Mouse (Mus musculus) G1E (cell line): ENCODE data around the gene Ercc4. TPM values are rescaled to one million over a fixed set of nuclear protein-coding genes. Genes with fewer than 3 reads are reported as not detected.

Source experiments
- ATAC-seq: 2 replicates; pipeline ENCODE4 v1.8.0; 2016; ENCODE audit warnings: mild to moderate bottlenecking; ENCODE audit not compliant: insufficient number of reproducible peaks, poor library complexity, low FRiP score, severe bottlenecking; ENCODE audit errors: extremely low read depth
- DNase-seq: peaks from one replicate; pipeline ENCODE4 v3.0.0; 2012; ENCODE audit warnings: low spot score
- H3K27me3 ChIP-seq: 2 replicates; pipeline ENCODE4 v1.6.1; 2012; ENCODE audit warnings: mild to moderate bottlenecking, low read length, inconsistent platforms; ENCODE audit not compliant: insufficient read depth
- H3K36me3 ChIP-seq: replicated peaks from 2 replicates; pipeline ENCODE3; 2012; ENCODE audit warnings: mild to moderate bottlenecking, inconsistent platforms
- H3K4me1 ChIP-seq: 2 replicates; pipeline ENCODE4 v1.6.1; 2012; ENCODE audit warnings: low read depth, low read length, inconsistent platforms, mixed read lengths; ENCODE audit not compliant: insufficient read depth
- H3K4me3 ChIP-seq: 2 replicates; pipeline ENCODE4 v1.5.1; 2012; ENCODE audit warnings: low read depth, mild to moderate bottlenecking, inconsistent platforms, low read length, moderate library complexity, mixed read lengths
- H3K9me3 ChIP-seq: replicated peaks from 2 replicates; pipeline ENCODE4 v1.6.1; 2012; ENCODE audit warnings: inconsistent platforms
- CTCF ChIP-seq: IDR thresholded peaks from 2 replicates; pipeline ENCODE4 v1.5.1; 2012; ENCODE audit warnings: low read depth, low read length, inconsistent platforms, mixed read lengths
- GATA1 ChIP-seq: IDR thresholded peaks from 2 replicates; pipeline ENCODE4 v1.6.1; 2012; ENCODE audit warnings: borderline replicate concordance, low read length, inconsistent platforms, mixed read lengths
- GATA2 ChIP-seq: IDR thresholded peaks from 2 replicates; pipeline ENCODE4 v1.6.1; 2012; ENCODE audit warnings: low read depth, low read length, inconsistent platforms, borderline replicate concordance
- POLR2AphosphoS5 ChIP-seq: IDR thresholded peaks from 2 replicates; pipeline ENCODE4 v1.6.1; 2012; ENCODE audit warnings: low read depth, low read length, inconsistent platforms; ENCODE audit not compliant: insufficient replicate concordance
- TAL1 ChIP-seq: conservative IDR thresholded peaks from 2 replicates; pipeline ENCODE4 v1.6.1; 2012; ENCODE audit warnings: low read depth, low read length, inconsistent platforms, mixed read lengths
- polyA plus RNA-seq: library from polyadenylated mRNA; stranded (reverse); fragments of >175 nt; gene quantifications from 2 replicates; pipeline ENCODE4 v1.2.3, GENCODE M21; 2012
- total RNA-seq, 2 experiments: library from RNA; stranded (forward) in 1 of 2; stranded (reverse) in 1 of 2; fragments of 200-1000 nt in 1 of 2; fragments of >200 nt in 1 of 2; fragmentation: Nextera tagmentation in 1 of 2; gene quantifications; 2 replicates each; pipeline ENCODE4 v1.2.3; 2014 to 2017

Ercc4 gene
- total and polyA plus RNA-seq, 3 experiments = 7.8 to 35.9 (median 15.2) TPM

DNA sequence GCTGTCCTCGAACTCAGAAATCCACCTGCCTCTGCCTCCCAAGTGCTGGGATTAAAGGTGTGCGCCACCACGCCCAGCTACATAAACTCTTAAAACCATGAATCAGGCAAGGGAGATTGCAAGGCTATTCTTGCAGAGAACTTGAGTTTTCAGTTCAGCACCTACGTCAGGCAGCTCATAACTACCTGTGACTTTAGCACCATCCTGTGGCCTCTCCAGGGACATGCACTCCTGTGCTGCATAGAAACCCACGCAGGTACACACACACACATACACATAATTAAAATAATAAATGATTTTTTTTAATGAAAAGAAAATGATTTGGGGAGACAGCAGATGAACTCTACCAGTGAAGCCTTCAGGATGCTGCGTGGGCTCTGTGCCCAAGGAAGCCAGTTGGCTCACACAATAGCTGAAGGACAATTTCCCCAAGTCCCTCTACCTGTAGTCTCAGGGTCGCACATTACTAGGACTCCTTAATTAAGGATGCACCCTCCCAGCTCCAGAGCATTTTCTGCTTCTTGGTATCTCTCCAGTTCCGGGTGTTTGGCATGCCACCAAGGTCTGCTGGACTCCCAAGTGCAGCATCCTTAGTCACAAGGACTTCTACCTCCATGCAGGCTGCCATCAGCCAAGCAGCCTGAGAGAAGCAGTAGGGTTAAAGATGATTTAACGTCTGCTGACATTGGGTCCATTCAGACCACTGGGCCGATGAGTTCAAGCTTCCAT is 35.4 kb downstream of the Ercc4 start:
- TF ChIP-seq CTCF (no peak), POLR2AphosphoS5 (no peak), GATA1 (no peak), TAL1 (no peak), GATA2 (no peak)
- H3K27me3 ChIP-seq = no peaks in the 10 kb centered on the region
- peaks cover 98% of the 10 kb centered on the region for H3K36me3 ChIP-seq
- no peaks in the 10 kb centered on the region for H3K9me3 ChIP-seq
- DNase-seq (no peak), ATAC-seq (no peak)
- H3K4me3 ChIP-seq = no peak overlapping the region
- H3K4me1 ChIP-seq = no peaks in the 10 kb centered on the region

DNA sequence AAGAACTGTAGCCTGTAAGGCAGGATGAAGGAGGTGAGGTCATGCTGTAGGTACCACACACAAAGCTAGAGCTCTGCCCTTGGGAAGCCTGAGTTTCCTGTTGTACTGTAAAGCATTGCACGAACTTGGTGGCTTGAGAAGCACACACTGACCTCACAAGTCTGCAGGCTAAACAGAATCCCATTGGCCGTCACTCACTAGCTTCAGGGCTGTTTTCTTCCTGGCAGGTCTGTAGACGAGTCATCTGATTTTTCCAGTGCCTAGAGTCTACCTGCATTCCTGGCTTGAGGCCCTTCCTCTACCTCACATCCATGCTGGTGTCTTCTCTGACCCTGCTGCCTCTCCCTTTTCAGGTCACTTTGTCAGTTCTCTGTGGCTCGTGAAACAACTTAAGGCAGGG is 36.7 kb downstream of the Ercc4 start:
- no peaks in the 10 kb centered on the region for H3K9me3 ChIP-seq
- H3K4me1 ChIP-seq = no peaks in the 10 kb centered on the region
- no peak for DNase-seq
- ATAC-seq = no peak
- TF ChIP-seq TAL1 (no peak), GATA2 (no peak), GATA1 (no peak), POLR2AphosphoS5 (no peak), CTCF (no peak)
- no peak overlapping the region for H3K4me3 ChIP-seq
- peaks cover 94% of the 10 kb centered on the region for H3K36me3 ChIP-seq
- H3K27me3 ChIP-seq = no peaks in the 10 kb centered on the region

DNA sequence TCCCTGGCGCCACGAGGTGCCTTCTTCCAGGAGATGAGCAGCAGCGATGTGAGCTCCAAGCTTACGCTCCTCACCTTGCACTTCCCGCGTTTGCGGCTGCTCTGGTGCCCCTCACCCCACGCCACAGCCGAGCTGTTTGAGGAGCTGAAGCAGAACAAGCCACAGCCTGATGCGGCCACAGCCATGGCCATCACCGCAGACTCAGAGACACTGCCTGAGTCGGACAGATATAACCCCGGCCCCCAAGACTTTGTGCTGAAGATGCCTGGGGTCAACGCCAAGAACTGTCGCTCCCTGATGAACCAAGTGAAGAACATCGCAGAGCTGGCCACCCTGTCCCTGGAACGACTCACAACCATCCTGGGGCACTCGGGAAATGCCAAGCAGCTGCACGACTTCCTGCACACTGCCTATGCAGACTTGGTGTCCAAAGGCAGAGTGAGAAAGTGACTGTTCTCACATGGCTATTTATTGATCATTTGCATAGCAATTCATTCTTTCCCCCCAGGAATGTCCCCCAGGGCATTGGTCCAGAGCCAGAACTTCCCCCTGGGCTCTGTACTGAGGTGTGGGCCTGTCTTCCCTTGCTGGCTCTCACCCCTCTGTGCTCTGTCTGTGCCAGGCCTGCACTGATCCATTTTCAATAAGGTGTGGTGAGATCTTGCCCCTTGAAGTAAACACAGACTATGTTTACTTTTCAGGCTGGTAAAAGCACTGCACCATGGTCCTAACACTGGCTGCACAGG is 38.5 kb downstream of the Ercc4 start:
- ATAC-seq (no peak), DNase-seq (no peak)
- TF ChIP-seq TAL1 = no peak
- TF ChIP-seq GATA1 = no peak
- TF ChIP-seq GATA2 = no peak
- TF ChIP-seq POLR2AphosphoS5 = no peak
- no peak for TF ChIP-seq CTCF
- Histone ChIP-seq H3K9me3 (no peaks in the 10 kb centered on the region), H3K27me3 (no peaks in the 10 kb centered on the region), H3K4me3 (no peak overlapping the region), H3K4me1 (no peaks in the 10 kb centered on the region), H3K36me3 (peaks cover 88% of the 10 kb centered on the region)

DNA sequence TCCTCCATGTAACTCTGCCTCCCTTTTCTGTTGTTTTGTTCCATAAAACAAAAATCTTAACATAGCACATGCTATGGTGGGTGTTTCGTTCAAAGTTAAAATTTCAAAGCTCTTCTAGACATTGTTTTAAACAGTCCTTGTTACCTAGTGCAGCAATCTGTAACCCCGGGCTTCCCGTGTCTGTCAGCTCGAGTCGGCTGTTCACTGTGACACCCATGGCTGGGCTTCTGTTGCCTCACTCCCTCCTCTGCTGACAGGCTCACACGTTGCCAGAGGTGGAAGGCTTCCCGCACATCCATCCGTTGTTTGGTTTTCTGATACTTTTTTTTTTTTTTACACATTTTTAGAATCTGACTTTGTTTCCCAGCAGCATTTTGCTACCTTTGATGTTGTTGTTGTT is 40.5 kb downstream of the Ercc4 start:
- Histone ChIP-seq H3K9me3 (no peaks in the 10 kb centered on the region), H3K4me3 (no peak overlapping the region), H3K27me3 (no peaks in the 10 kb centered on the region), H3K4me1 (no peaks in the 10 kb centered on the region), H3K36me3 (peaks cover 80% of the 10 kb centered on the region)
- TF ChIP-seq TAL1 = no peak
- TF ChIP-seq POLR2AphosphoS5 = no peak
- TF ChIP-seq GATA2 = no peak
- TF ChIP-seq GATA1 = no peak
- TF ChIP-seq CTCF = no peak
- no peak for ATAC-seq
- no peak for DNase-seq

DNA sequence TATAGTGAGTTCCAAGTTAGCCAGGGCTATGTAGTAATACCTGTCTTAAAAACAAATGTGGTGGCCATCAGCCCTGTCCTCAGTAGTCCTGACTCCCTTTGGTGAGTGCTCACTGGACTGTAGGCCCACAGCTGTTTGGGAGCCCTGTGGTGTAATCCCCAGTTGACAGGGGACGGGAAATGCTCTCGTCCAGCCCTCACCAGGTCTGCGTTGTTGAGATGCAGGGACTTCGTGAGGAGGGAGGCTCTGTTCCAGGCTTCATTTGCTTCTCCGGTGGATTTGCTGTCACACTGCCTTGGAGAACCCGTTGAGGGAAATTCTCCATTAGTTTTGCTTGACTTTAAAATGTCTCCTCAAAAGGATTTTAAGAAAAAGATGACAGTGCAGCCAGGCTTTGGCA is 41.3 kb downstream of the Ercc4 start:
- ATAC-seq = no peak
- peaks cover 73% of the 10 kb centered on the region for H3K36me3 ChIP-seq
- no peaks in the 10 kb centered on the region for H3K4me1 ChIP-seq

DNA sequence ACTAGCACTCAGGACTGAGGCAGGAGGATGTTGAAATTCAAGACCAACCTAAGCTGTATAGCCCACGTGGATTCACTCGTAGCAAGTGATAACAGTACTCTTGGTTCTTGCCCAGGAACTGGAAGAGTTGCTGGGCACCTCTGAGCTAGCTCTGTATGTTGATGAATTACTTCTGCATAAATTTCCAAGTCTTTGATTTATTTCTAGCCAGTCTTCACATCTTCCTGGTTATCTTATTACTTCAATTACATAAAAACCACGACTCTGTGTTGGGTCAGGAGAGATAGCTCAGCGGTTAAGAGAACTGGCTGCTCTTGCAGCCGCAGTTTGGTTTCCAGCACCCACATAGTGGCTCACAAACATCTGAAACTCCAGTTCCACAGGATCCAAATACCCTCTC is 43.0 kb downstream of the Ercc4 start:
- Histone ChIP-seq H3K9me3 (no peaks in the 10 kb centered on the region), H3K4me3 (no peak overlapping the region), H3K36me3 (peaks cover 57% of the 10 kb centered on the region), H3K27me3 (peaks cover 3% of the 10 kb centered on the region; the same call in 1 of the 2 replicates), H3K4me1 (no peaks in the 10 kb centered on the region)
- ATAC-seq (no peak), DNase-seq (no peak)
- TF ChIP-seq TAL1 = no peak
- no peak for TF ChIP-seq GATA1
- TF ChIP-seq GATA2 = no peak
- no peak for TF ChIP-seq CTCF
- TF ChIP-seq POLR2AphosphoS5 = no peak

More for the DNA sequence above, 41.3 kb downstream of the Ercc4 start:
- no peaks in the 10 kb centered on the region for H3K9me3 ChIP-seq
- H3K27me3 ChIP-seq = no peaks in the 10 kb centered on the region
- no peak for DNase-seq
- TF ChIP-seq CTCF (no peak), TAL1 (no peak), GATA2 (no peak), POLR2AphosphoS5 (no peak), GATA1 (no peak)
- H3K4me3 ChIP-seq = no peak overlapping the region
